Mouse (Mus musculus): ENCODE data around the gene Plekha8. TPM values are rescaled to one million over a fixed set of nuclear protein-coding genes. Genes with fewer than 3 reads are reported as not detected.
A peak's percentile ranks its signal among the peaks of the same experiment; 100 is the strongest.

Gene Plekha8
- polyA plus RNA-seq (2014; fragmentation: Nextera tagmentation; extraction: Ambion mirVana) = 13.0 and 13.6 TPM in 2 replicates

- H3K9me3 ChIP-seq (replicated peaks; ENCODE audit: control insufficient read depth, low read length) = no peaks in the 10 kb centered on the region
- peak within 1 kb of the TSS; percentile 78 for H3K27ac ChIP-seq (ENCODE audit: low read depth, low read length)
- peak; percentile 92 for ATAC-seq (replicated peaks; ENCODE audit: insufficient number of reproducible peaks, low FRiP score, low TSS enrichment)
- H3K36me3 ChIP-seq (ENCODE audit: control insufficient read depth, insufficient read depth, low read length) = no peaks in the 10 kb centered on the region
- peaks cover 10% of the 10 kb centered on the region; the same call in 1 of the 2 replicates for H3K4me1 ChIP-seq (ENCODE audit: control insufficient read depth, insufficient read depth, low read length)
- no peaks in the 10 kb centered on the region for H3K27me3 ChIP-seq (ENCODE audit: control insufficient read depth, insufficient read depth, low read length)
- H3K4me2 ChIP-seq = peak within 1 kb of the TSS; percentile 87
- peak within 1 kb of the TSS; percentile 94 for H3K4me3 ChIP-seq (ENCODE audit: low read depth, low read length)
- H3K9ac ChIP-seq (ENCODE audit: low read depth, low read length) = peak within 1 kb of the TSS; percentile 88
- WGBS (ENCODE audit: insufficient replicate concordance) = under 1% methylated on average over 41 of the region's 49 CpGs
Observed at GRCm38 (mm10) chr6:54594469-54595329, at the start of gene Plekha8. TSS of gene Plekha8 (plus strand) at chr6:54595111.

- Histone ChIP-seq H3K9ac (ENCODE audit: low read depth, low read length) (no peak overlapping the region), H3K4me2 (no peak overlapping the region), H3K36me3 (ENCODE audit: control insufficient read depth, insufficient read depth, low read length) (no peaks in the 10 kb centered on the region), H3K4me1 (ENCODE audit: control insufficient read depth, insufficient read depth, low read length) (peaks cover 6% of the 10 kb centered on the region; the same call in 1 of the 2 replicates), H3K27me3 (ENCODE audit: control insufficient read depth, insufficient read depth, low read length) (no peaks in the 10 kb centered on the region), H3K9me3 (replicated peaks; ENCODE audit: control insufficient read depth, low read length) (no peaks in the 10 kb centered on the region), H3K27ac (ENCODE audit: low read depth, low read length) (no peak overlapping the region), H3K4me3 (ENCODE audit: low read depth, low read length) (no peak overlapping the region)
- ATAC-seq (replicated peaks; ENCODE audit: insufficient number of reproducible peaks, low FRiP score, low TSS enrichment) = no peak
- 67% methylated on average over 13 of the region's 13 CpGs for WGBS (ENCODE audit: insufficient replicate concordance)
Observed at GRCm38 (mm10) chr6:54548314-54549019, 46.4 kb upstream of the Plekha8 start.

GRCm38 (mm10) chr6:54549311-54549710 lies 45.6 kb upstream of the Plekha8 start:
- H3K36me3 ChIP-seq (ENCODE audit: control insufficient read depth, insufficient read depth, low read length) = no peaks in the 10 kb centered on the region
- no peaks in the 10 kb centered on the region for H3K9me3 ChIP-seq (replicated peaks; ENCODE audit: control insufficient read depth, low read length)
- H3K4me3 ChIP-seq (ENCODE audit: low read depth, low read length) = no peak overlapping the region
- ATAC-seq (replicated peaks; ENCODE audit: insufficient number of reproducible peaks, low FRiP score, low TSS enrichment) = no peak
- 61% methylated on average over 4 of the region's 4 CpGs for WGBS (ENCODE audit: insufficient replicate concordance)
- H3K27ac ChIP-seq (ENCODE audit: low read depth, low read length) = no peak overlapping the region
- no peak overlapping the region for H3K9ac ChIP-seq (ENCODE audit: low read depth, low read length)
- no peaks in the 10 kb centered on the region for H3K27me3 ChIP-seq (ENCODE audit: control insufficient read depth, insufficient read depth, low read length)
- no peak overlapping the region for H3K4me2 ChIP-seq
- H3K4me1 ChIP-seq (ENCODE audit: control insufficient read depth, insufficient read depth, low read length) = peaks cover 9% of the 10 kb centered on the region; the same call in 1 of the 2 replicates

- ATAC-seq (replicated peaks; ENCODE audit: insufficient number of reproducible peaks, low FRiP score, low TSS enrichment) = no peak
Observed at GRCm38 (mm10) chr6:54550801-54551323, 44.0 kb upstream of the Plekha8 start.

GRCm38 (mm10) chr6:54552721-54553413 lies 42.0 kb upstream of the Plekha8 start:
- H3K27me3 ChIP-seq (ENCODE audit: control insufficient read depth, insufficient read depth, low read length) = no peaks in the 10 kb centered on the region
- H3K4me3 ChIP-seq (ENCODE audit: low read depth, low read length) = no peak overlapping the region
- H3K9me3 ChIP-seq (replicated peaks; ENCODE audit: control insufficient read depth, low read length) = no peaks in the 10 kb centered on the region
- no peak for ATAC-seq (replicated peaks; ENCODE audit: insufficient number of reproducible peaks, low FRiP score, low TSS enrichment)
- no peak overlapping the region for H3K4me2 ChIP-seq
- H3K27ac ChIP-seq (ENCODE audit: low read depth, low read length) = no peak overlapping the region
- 76% methylated on average over 9 of the region's 9 CpGs for WGBS (ENCODE audit: insufficient replicate concordance)
- H3K4me1 ChIP-seq (ENCODE audit: control insufficient read depth, insufficient read depth, low read length) = peaks cover 14% of the 10 kb centered on the region; the same call in 1 of the 2 replicates
- no peak overlapping the region for H3K9ac ChIP-seq (ENCODE audit: low read depth, low read length)
- no peaks in the 10 kb centered on the region for H3K36me3 ChIP-seq (ENCODE audit: control insufficient read depth, insufficient read depth, low read length)

More at GRCm38 (mm10) chr6:54550801-54551323, 44.0 kb upstream of the Plekha8 start:
- H3K4me2 ChIP-seq = no peak overlapping the region
- H3K9me3 ChIP-seq (replicated peaks; ENCODE audit: control insufficient read depth, low read length) = no peaks in the 10 kb centered on the region
- peaks cover 14% of the 10 kb centered on the region; the same call in 1 of the 2 replicates for H3K4me1 ChIP-seq (ENCODE audit: control insufficient read depth, insufficient read depth, low read length)
- no peak overlapping the region for H3K4me3 ChIP-seq (ENCODE audit: low read depth, low read length)
- 45% methylated on average over 6 of the region's 7 CpGs for WGBS (ENCODE audit: insufficient replicate concordance)
- H3K27me3 ChIP-seq (ENCODE audit: control insufficient read depth, insufficient read depth, low read length) = no peaks in the 10 kb centered on the region
- H3K27ac ChIP-seq (ENCODE audit: low read depth, low read length) = no peak overlapping the region
- no peak overlapping the region for H3K9ac ChIP-seq (ENCODE audit: low read depth, low read length)
- no peaks in the 10 kb centered on the region for H3K36me3 ChIP-seq (ENCODE audit: control insufficient read depth, insufficient read depth, low read length)

- Histone ChIP-seq H3K27ac (ENCODE audit: low read depth, low read length) (peak overlapping the region; percentile 54), H3K4me1 (ENCODE audit: control insufficient read depth, insufficient read depth, low read length) (peaks cover 14% of the 10 kb centered on the region; the same call in 1 of the 2 replicates), H3K4me3 (ENCODE audit: low read depth, low read length) (no peak overlapping the region), H3K36me3 (ENCODE audit: control insufficient read depth, insufficient read depth, low read length) (no peaks in the 10 kb centered on the region), H3K9ac (ENCODE audit: low read depth, low read length) (no peak overlapping the region), H3K4me2 (no peak overlapping the region), H3K9me3 (replicated peaks; ENCODE audit: control insufficient read depth, low read length) (no peaks in the 10 kb centered on the region), H3K27me3 (ENCODE audit: control insufficient read depth, insufficient read depth, low read length) (no peaks in the 10 kb centered on the region)
- WGBS (ENCODE audit: insufficient replicate concordance) = 81% methylated on average over 2 of the region's 2 CpGs
- no peak for ATAC-seq (replicated peaks; ENCODE audit: insufficient number of reproducible peaks, low FRiP score, low TSS enrichment)
Observed at GRCm38 (mm10) chr6:54553632-54554031, 41.3 kb upstream of the Plekha8 start.

- Histone ChIP-seq H3K9ac (ENCODE audit: low read depth, low read length) (no peak overlapping the region), H3K4me2 (no peak overlapping the region), H3K27me3 (ENCODE audit: control insufficient read depth, insufficient read depth, low read length) (no peaks in the 10 kb centered on the region), H3K27ac (ENCODE audit: low read depth, low read length) (peak overlapping the region; percentile 54; the same call in 1 of the 2 replicates), H3K4me1 (ENCODE audit: control insufficient read depth, insufficient read depth, low read length) (peaks cover 11% of the 10 kb centered on the region; the same call in 1 of the 2 replicates), H3K4me3 (ENCODE audit: low read depth, low read length) (no peak overlapping the region), H3K9me3 (replicated peaks; ENCODE audit: control insufficient read depth, low read length) (no peaks in the 10 kb centered on the region), H3K36me3 (ENCODE audit: control insufficient read depth, insufficient read depth, low read length) (no peaks in the 10 kb centered on the region)
- ATAC-seq (replicated peaks; ENCODE audit: insufficient number of reproducible peaks, low FRiP score, low TSS enrichment) = peak; percentile 46; the same call in 1 of the 2 replicates
- WGBS (ENCODE audit: insufficient replicate concordance) = 47% methylated on average over 8 of the region's 8 CpGs
Observed at GRCm38 (mm10) chr6:54554341-54555110, 40.4 kb upstream of the Plekha8 start.
